Mouse (Mus musculus): Measurements from ENCODE around the gene Sema6d.

DNA sequence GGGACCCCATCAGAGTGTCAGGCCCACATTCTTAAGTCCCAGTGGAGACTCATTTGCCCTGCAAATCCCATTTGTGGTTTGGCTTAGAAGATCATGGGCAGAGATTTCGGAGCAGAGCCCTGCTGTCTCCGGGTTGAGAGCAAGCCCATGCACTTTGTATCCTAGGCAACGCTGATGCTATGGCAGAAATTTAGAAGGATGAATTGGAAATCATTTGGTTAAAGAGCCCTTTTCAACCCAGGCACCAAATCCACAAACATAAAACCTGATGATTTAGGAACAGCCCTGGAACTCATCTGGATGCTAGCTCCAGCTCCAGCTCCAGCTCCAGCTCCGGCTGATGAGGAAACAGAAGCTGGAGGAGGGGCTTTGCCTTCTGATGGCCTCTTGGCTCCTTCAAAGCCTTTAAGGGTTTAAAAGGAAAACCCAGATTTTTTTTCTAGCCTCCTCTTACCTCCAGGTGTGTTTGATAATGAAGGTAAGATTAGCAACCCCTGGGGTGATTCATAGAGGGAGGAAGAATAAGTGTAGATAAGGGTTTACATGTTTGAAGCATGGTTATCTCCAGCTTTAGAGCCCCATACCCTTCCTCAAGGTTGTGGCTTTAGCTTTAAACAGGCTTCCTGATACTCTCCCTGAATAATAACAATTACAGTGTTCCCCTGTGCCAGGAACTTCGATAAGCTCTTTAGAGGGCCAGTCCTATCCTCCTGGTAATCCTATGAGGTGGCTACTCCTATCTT, 549.6 kb downstream of the Sema6d start:
- TF ChIP-seq EP300 (IDR thresholded peaks at IDR 0.05; ENCODE audit: insufficient read depth, low read depth, low read length) (no peak), POLR2A (IDR thresholded peaks at IDR 0.05; ENCODE audit: insufficient read depth, low read length) (no peak)

Measured in ES-Bruce4 (cell line).